In the genomic region with DNA sequence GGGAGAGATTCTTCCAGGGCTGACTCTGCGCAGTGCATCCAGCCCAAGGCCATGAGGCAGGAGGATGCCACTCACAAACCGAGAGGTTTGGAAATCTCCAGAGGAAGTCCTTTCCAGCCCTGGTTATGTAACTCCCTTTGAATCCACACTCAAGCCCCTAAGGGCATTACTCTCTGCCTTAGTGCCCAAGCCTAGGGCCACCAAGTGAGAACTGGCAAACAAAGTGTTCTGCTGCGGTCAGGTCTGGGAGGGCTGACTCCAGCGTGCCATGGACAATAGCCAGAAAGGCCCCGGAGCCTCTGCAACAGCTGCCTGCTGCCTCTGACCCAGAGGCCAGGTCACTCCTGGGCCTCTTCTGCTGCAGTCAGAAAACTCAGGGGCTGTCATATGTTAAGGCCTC, we compare ENCODE assay signal across 11 mouse cellular contexts. TPM values are rescaled to one million over a fixed set of nuclear protein-coding genes. Genes with fewer than 3 reads are reported as not detected.
DNase-seq lines count a peak whose midpoint lies in the region; ATAC-seq and TF ChIP-seq lines count a peak whose summit lies in the region.
"Had no signal": no experiment of that assay in that cellular context is flagged by ENCODE, and none has a peak within 500 bp of the region (broad histone marks: within the 10 kb centered on the region; RNA-seq: fewer than 3 reads in every experiment).

No protein-coding gene starts in this region.

- H3K9ac ChIP-seq in kidney, embryonic 14.5 days (ENCODE audit: low read depth, low read length), result no peak overlapping the region

- no peaks in the 10 kb centered on the region for H3K9me3 ChIP-seq in kidney, embryonic 14.5 days (ENCODE audit: control insufficient read depth, low read length)

- H3K4me2 ChIP-seq in kidney, embryonic 14.5 days (replicated peaks; ENCODE audit: low read depth, low read length), result no peak overlapping the region

- no peak overlapping the region for H3K4me3 ChIP-seq in kidney, adult 2 months (ENCODE audit: insufficient read depth, low read depth, low read length)
- H3K4me3 ChIP-seq in kidney, embryonic 14.5 days (ENCODE audit: low read length), result no peak overlapping the region

- no peak for TF ChIP-seq POLR2A in kidney, adult 2 months (IDR thresholded peaks at IDR 0.05; ENCODE audit: low read depth, low read length)

- no peaks in the 10 kb centered on the region for H3K27me3 ChIP-seq in kidney, adult 2 months (replicated peaks; ENCODE audit: control insufficient read depth, insufficient read depth, low read length)
- no peaks in the 10 kb centered on the region for H3K27me3 ChIP-seq in kidney, embryonic 14.5 days (ENCODE audit: control insufficient read depth, insufficient read depth, low read length)

- 60% methylated on average over 5 of the region's 5 CpGs for WGBS in kidney, adult 2 months
- 72% methylated on average over 5 of the region's 5 CpGs for WGBS in kidney, embryonic 14.5 days

- H3K36me3 ChIP-seq in kidney, adult 2 months (ENCODE audit: control insufficient read depth, insufficient read depth, low read length), result no peaks in the 10 kb centered on the region
- no peaks in the 10 kb centered on the region for H3K36me3 ChIP-seq in kidney, embryonic 14.5 days (ENCODE audit: control insufficient read depth, insufficient read depth, low read length)

- peak; percentile 59 for DNase-seq in kidney, adult 2 months
- peak; percentile 81 for DNase-seq in adrenal gland, postnatal 10 days
- peak; percentile 57 for DNase-seq in gastrocnemius, postnatal 25 days
- DNase-seq in lung, postnatal 25 days (ENCODE audit: low spot score), result peak; percentile 72
- DNase-seq in frontal cortex, postnatal 25 days (ENCODE audit: low spot score in 2 of 2), result no peak
- no peak for DNase-seq in layer of hippocampus, postnatal 36 days
- DNase-seq: cerebellum, adult 18-20 months; liver; spleen, adult 18-20 months had no signal

- no peak for TF ChIP-seq CTCF in kidney, adult 2 months (conservative IDR thresholded peaks at IDR 0.05; ENCODE audit: insufficient read depth, insufficient read length, low read depth, low read length)

- H3K27ac ChIP-seq in kidney, adult 2 months (ENCODE audit: insufficient read depth, low read depth, low read length), result peak overlapping the region; percentile 5; the same call in 1 of the 2 replicates
- no peak overlapping the region for H3K27ac ChIP-seq in kidney, embryonic 14.5 days (ENCODE audit: low read depth, low read length)

- H3K4me1 ChIP-seq in kidney, adult 2 months (ENCODE audit: control insufficient read depth, insufficient read depth, low read length), result peaks cover 3% of the 10 kb centered on the region; the same call in 1 of the 2 replicates
- H3K4me1 ChIP-seq in kidney, embryonic 14.5 days (ENCODE audit: control insufficient read depth, insufficient read depth, low read length), result no peaks in the 10 kb centered on the region

- no peak for ATAC-seq in kidney, embryonic 14.5 days (ENCODE audit: low FRiP score, low TSS enrichment)
- ATAC-seq: hindbrain, postnatal 0 days had no signal

RNA-seq across cellular contexts. Expression of gene Thrsp, which starts 1.2 kb away (rescaled TPM):
- polyA plus RNA-seq in kidney, adult 2 months (2012; rRNA removed), result 225 and 246 TPM in 2 replicates
- 0.27 and 0.39 TPM in 2 replicates for polyA plus RNA-seq in kidney, embryonic 14.5 days (2014; fragmentation: Nextera tagmentation; extraction: Ambion mirVana)
- 100 to 1,000 TPM; 444 to 455 TPM for total RNA-seq in adrenal gland, postnatal 10 days (2021)
- 10 to 100 TPM; 22.2 to 31.3 TPM for total RNA-seq in gastrocnemius, postnatal 25 days (2021)
- total RNA-seq in layer of hippocampus, postnatal 36 days (2021), result 10 to 100 TPM; 36.2 to 45.8 TPM

RNA-seq across cellular contexts. Expression of gene Ndufc2, which starts 18.9 kb away (rescaled TPM):
- 300 and 389 TPM in 2 replicates for polyA plus RNA-seq in kidney, adult 2 months (2012; rRNA removed)
- polyA plus RNA-seq in kidney, embryonic 14.5 days (2014; fragmentation: Nextera tagmentation; extraction: Ambion mirVana), result 370 and 475 TPM in 2 replicates
- 100 to 1,000 TPM; 603 to 657 TPM for total RNA-seq in adrenal gland, postnatal 10 days (2021)
- 100 to 1,000 TPM; 322 to 325 TPM for total RNA-seq in gastrocnemius, postnatal 25 days (2021)
- total RNA-seq in layer of hippocampus, postnatal 36 days (2021), result 100 to 1,000 TPM; 221 to 238 TPM

RNA-seq across cellular contexts. Expression of gene Kctd14, which starts 32.4 kb away (rescaled TPM):
- 1.1 and 1.5 TPM in 2 replicates for polyA plus RNA-seq in kidney, adult 2 months (2012; rRNA removed)
- polyA plus RNA-seq in kidney, embryonic 14.5 days (2014; fragmentation: Nextera tagmentation; extraction: Ambion mirVana), result 0.58 and 1.1 TPM in 2 replicates
- 1 to 10 TPM; 2.0 to 3.1 TPM for total RNA-seq in adrenal gland, postnatal 10 days (2021)
- under 1 TPM in 1 of 2 experiments, not detected in 1; 0.28 TPM for total RNA-seq in gastrocnemius, postnatal 25 days (2021)
- 1 to 10 TPM; 4.3 to 4.8 TPM for total RNA-seq in layer of hippocampus, postnatal 36 days (2021)

RNA-seq across cellular contexts. Expression of gene Alg8, which starts 47.3 kb away (rescaled TPM):
- 9.9 and 10.4 TPM in 2 replicates for polyA plus RNA-seq in kidney, adult 2 months (2012; rRNA removed)
- polyA plus RNA-seq in kidney, embryonic 14.5 days (2014; fragmentation: Nextera tagmentation; extraction: Ambion mirVana), result 48.5 and 48.8 TPM in 2 replicates
- total RNA-seq in adrenal gland, postnatal 10 days (2021), result 10 to 100 TPM; 13.2 to 13.8 TPM
- 1 to 10 TPM; 3.2 to 4.1 TPM for total RNA-seq in gastrocnemius, postnatal 25 days (2021)
- total RNA-seq in layer of hippocampus, postnatal 36 days (2021), result 10 to 100 TPM; 10.6 to 12.0 TPM

Comparison
In these comparisons a context has a peak if more than half of its experiments do, and no peak if none do; other contexts are left out.
1. DNase-seq: peak in kidney, adult 2 months (single experiment), adrenal gland, postnatal 10 days (single experiment), gastrocnemius, postnatal 25 days (single experiment) and lung, postnatal 25 days (single experiment); none in frontal cortex, postnatal 25 days (0 of 2) and layer of hippocampus, postnatal 36 days (0 of 2).
2. RNA of gene Thrsp, which starts 1.2 kb away (total RNA-seq): 444 to 455 TPM in adrenal gland, postnatal 10 days; 36.2 to 45.8 TPM in layer of hippocampus, postnatal 36 days and 22.2 to 31.3 TPM in gastrocnemius, postnatal 25 days; every median in the first group is over 4 times any median in the second.